Mouse (Mus musculus) CH12.LX (cell line): ENCODE results near the gene Pipox.

Experiments
- BHLHE40 ChIP-seq: IDR thresholded peaks from 2 replicates; pipeline ENCODE4 v1.6.1; 2011; ENCODE audit warnings: mild to moderate bottlenecking, low read depth, low read length, improper control_type of control experiment
- CTCF ChIP-seq, 2 experiments: IDR thresholded peaks in 1 of 2; conservative IDR thresholded peaks in 1 of 2; 2 replicates each; pipeline ENCODE4 v1.5.1; 2011 to 2012; ENCODE audit warnings: low read depth in 2 of 2, low read length in 2 of 2, improper control_type of control experiment in 1 of 2, inconsistent platforms in 1 of 2, mild to moderate bottlenecking in 1 of 2, moderate library complexity in 1 of 2
- ETS1 ChIP-seq: conservative IDR thresholded peaks from 2 replicates; pipeline ENCODE4 v1.6.1; 2012; ENCODE audit warnings: low read depth, mild to moderate bottlenecking, inconsistent platforms, low read length, improper control_type of control experiment, moderate library complexity
- KAT2A ChIP-seq: IDR thresholded peaks from 2 replicates; pipeline ENCODE4 v1.6.1; 2012; ENCODE audit warnings: low read length, improper control_type of control experiment, inconsistent platforms; ENCODE audit not compliant: insufficient replicate concordance
- MXI1 ChIP-seq: IDR thresholded peaks from 2 replicates; pipeline ENCODE4 v1.6.1; 2011; ENCODE audit warnings: mild to moderate bottlenecking, low read depth, low read length, improper control_type of control experiment
- MYC ChIP-seq: IDR thresholded peaks from 2 replicates; pipeline ENCODE4 v1.6.1; 2011; ENCODE audit warnings: low read depth, mild to moderate bottlenecking, improper control_type of control experiment, low read length
- NELFE ChIP-seq: IDR thresholded peaks from 2 replicates; pipeline ENCODE4 v1.6.1; 2011; ENCODE audit warnings: low read depth, low read length, improper control_type of control experiment
- NRF1 ChIP-seq: IDR thresholded peaks from 2 replicates; pipeline ENCODE4 v1.6.1; 2014; ENCODE audit warnings: low read depth, mild to moderate bottlenecking, inconsistent platforms, low read length, improper control_type of control experiment, moderate library complexity
- POLR2A ChIP-seq: IDR thresholded peaks from 2 replicates; pipeline ENCODE4 v1.6.1; 2011; ENCODE audit warnings: low read depth, mild to moderate bottlenecking, improper control_type of control experiment, low read length
- RCOR1 ChIP-seq: conservative IDR thresholded peaks from 2 replicates; pipeline ENCODE4 v1.6.1; 2012; ENCODE audit warnings: low read depth, mild to moderate bottlenecking, inconsistent platforms, low read length, improper control_type of control experiment
- SIN3A ChIP-seq: IDR thresholded peaks from 2 replicates; pipeline ENCODE4 v1.6.1; 2012; ENCODE audit warnings: low read length, improper control_type of control experiment, inconsistent platforms
- TCF12 ChIP-seq: IDR thresholded peaks from 2 replicates; pipeline ENCODE4 v1.6.1; 2014; ENCODE audit warnings: low read depth, mild to moderate bottlenecking, inconsistent platforms, low read length, improper control_type of control experiment
- ZMIZ1 ChIP-seq: IDR thresholded peaks from 2 replicates; pipeline ENCODE4 v1.6.1; 2012; ENCODE audit warnings: low read depth, mild to moderate bottlenecking, inconsistent platforms, low read length, improper control_type of control experiment
- ZNF384 ChIP-seq: IDR thresholded peaks from 2 replicates; pipeline ENCODE4 v1.6.1; 2012; ENCODE audit warnings: low read depth, low read length, improper control_type of control experiment, inconsistent platforms

DNA sequence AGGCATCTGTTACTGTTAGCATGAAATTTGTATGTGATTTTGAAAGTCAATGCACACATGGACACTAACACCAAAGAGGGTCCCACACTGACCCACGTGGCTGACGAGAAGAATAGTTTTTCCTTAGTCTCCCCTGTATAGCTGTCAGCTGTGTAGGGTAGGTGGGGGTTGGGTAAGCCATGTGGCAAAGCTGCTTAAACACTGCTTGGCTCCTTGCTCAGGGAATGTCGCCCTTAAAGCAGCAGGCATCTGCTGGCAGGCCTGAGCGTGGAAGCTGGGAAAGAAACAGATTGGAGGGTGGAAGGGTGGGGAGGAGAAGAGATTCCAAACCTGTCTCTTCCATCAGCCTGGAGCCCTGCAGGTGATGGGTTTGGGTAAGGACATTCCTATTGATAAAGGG lies 22.5 kb downstream of the Pipox start:
- no peak for TF ChIP-seq ZNF384
- TF ChIP-seq TCF12 = no peak
- TF ChIP-seq POLR2A = no peak
- TF ChIP-seq ETS1 = no peak
- TF ChIP-seq MYC = no peak
- no peak for TF ChIP-seq CTCF (conservative IDR thresholded peaks at IDR 0.05 in 1 of 2, IDR thresholded peaks at IDR 0.05 in 1 of 2; ENCODE audit: low read depth in 2 of 2, low read length in 2 of 2)
- TF ChIP-seq ZMIZ1 = no peak
- TF ChIP-seq NELFE = no peak
- no peak for TF ChIP-seq MXI1
- no peak for TF ChIP-seq KAT2A
- no peak for TF ChIP-seq NRF1
- no peak for TF ChIP-seq SIN3A
- no peak for TF ChIP-seq RCOR1
- no peak for TF ChIP-seq BHLHE40
